Mouse (Mus musculus): ENCODE measurements around the gene Dnm3.

Dnm3 gene

GRCm38 (mm10) chr1:162074626-162075410 lies 403.0 kb downstream of the Dnm3 start:
- 71% methylated on average over 17 of the region's 17 CpGs for WGBS

- 77% methylated on average over 7 of the region's 7 CpGs for WGBS
These were observed 404.8 kb downstream of the Dnm3 start for GRCm38 (mm10) chr1:162072917-162073578.

DNA sequence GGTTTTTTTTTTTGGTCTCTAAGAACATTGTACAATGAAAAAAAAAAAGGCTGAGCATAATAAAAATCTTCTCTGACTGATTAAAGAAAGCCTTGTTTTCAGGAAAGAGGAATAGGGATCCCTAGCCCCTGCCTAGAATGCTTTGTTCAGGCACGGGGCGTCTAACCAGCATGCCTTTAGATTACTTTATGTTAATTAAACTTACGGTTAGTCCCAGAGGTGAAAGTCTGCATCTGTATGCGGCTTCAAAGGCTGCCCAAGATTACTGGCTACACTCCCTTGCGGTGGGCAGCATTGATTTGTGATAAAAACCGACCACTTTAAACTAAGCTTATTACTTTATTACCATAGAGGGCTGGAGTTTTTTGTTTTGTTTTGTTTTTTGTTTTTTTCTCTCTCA lies 424.2 kb downstream of the Dnm3 start:
- 49% methylated on average over 6 of the region's 6 CpGs for WGBS

DNA sequence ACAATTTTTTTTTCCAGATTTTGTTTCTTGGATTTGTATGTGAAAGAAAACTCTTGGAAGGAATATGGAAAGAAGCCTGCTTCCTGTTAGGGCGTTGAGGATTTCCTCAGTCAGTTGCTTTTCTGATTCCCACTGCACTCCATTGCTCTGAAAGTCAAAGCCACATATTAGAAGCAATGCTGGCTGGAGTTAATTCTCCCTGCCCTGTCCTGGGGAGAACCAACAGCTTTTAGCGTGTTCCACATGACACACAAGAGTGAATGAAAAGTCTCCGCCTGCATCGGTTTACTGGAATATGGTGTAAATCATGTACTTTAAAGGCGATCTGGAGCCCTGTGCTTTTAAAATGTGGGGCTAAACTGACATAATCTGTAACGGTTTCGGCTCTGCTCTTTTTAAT lies 424.6 kb downstream of the Dnm3 start:
- 44% methylated on average over 7 of the region's 7 CpGs for WGBS

DNA sequence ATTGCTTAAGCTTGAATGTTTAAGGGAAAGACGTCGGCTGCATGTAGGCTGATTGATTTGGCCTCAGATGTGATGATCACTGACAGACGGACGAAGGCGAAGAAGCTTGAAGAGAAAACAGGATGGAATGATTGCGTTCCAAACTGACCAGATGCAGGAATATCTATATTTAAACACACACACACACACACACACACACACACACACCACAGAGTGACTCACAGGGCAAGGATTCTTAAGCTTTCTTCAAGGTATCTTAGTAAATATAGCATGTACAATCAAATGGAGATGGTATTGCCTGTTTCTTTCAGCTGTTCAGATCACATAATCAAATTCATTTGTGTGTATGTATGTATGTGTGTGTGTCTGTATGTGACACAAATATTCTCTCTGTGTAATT lies 425.1 kb downstream of the Dnm3 start:
- WGBS, result 57% methylated on average over 6 of the region's 6 CpGs

GRCm38 (mm10) chr1:162052138-162052537 lies 425.7 kb downstream of the Dnm3 start:
- WGBS, result 71% methylated on average over 7 of the region's 7 CpGs

GRCm38 (mm10) chr1:162051710-162052109 lies 426.1 kb downstream of the Dnm3 start:
- WGBS, result 97% methylated on average over 4 of the region's 4 CpGs

DNA sequence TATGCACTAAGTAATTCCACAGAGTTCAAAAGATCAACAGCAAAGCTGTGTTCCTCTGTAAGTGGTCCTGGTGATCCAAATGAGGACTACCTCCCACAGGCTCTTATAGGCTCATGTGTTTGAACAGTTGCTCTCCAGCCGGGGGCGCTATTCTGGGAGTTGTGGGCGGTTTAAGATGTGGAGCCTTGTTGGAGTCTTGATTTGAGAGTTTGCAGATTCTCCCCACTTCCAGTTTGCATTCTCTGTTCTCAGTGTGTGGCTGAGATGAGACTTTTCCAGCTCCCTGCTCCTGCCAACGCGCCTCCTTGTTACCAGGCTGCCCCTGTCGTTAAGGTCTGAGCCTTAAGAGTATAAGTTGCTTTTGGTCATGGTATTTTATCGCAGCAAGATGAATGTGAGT lies 430.2 kb downstream of the Dnm3 start:
- WGBS, result 50% methylated on average over 7 of the region's 7 CpGs

DNA sequence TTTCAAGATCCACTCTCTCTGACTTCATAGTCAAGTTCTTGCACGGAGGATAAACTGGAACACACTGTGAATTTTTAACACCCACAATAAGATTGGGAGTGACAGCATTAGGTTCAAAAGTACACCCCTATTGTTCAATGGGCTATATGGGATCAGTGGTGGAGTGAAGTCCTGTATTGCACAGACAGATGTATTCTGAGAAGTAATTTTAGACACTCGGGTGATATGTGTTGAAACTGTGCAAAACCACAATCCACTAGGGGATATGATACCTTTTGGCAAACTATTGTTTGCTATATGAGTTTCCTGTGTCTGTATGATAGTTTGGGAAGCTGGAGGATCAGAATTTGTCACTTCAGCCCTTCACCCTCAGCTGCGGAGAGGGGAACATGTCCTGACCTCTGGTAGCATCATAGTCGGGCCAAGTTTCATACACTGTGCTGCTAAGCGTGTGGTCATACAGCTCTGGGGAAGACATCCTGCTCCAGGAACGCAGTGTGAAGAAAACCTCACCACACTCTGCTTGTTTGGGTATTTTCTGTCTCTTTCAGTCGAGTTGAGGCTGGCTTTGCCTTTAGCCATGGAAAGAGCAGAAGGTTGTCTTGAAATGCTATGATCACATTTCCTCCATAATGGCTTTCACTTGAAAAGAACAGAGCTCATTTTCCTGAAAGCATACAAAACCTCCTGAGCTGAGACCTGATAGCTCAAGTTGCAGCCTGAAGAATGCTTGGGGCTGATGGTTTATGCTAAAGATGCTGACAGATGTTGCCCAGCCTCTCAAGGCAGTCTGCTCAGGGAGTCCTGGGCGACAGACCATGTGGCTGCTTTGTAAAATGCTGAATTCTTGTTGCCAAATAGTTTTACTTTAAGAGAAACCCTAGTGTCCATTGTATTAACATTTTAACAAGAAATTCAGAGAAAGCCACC lies 433.8 kb downstream of the Dnm3 start:
- 82% methylated on average over 8 of the region's 8 CpGs for WGBS

DNA sequence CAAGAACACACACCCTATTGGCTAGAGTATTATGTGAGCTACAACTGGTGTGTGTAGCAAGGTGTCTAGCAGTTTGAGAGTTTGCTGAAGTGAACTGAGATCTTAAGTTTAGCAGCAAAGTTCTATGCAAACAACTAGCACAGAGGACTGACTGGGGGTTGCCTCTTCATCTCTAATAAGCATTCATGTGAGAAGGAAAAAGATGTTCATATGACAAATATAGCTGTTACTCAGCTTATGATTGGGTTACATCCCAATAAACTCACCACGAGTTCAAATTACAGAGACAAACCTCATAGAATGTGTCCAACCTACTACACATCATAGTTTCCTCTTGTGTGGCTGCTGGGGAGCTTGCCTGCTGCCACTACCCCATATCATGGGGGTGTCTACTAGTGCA lies 434.6 kb downstream of the Dnm3 start:
- WGBS, result 74% methylated on average over 1 of the region's 1 CpGs

DNA sequence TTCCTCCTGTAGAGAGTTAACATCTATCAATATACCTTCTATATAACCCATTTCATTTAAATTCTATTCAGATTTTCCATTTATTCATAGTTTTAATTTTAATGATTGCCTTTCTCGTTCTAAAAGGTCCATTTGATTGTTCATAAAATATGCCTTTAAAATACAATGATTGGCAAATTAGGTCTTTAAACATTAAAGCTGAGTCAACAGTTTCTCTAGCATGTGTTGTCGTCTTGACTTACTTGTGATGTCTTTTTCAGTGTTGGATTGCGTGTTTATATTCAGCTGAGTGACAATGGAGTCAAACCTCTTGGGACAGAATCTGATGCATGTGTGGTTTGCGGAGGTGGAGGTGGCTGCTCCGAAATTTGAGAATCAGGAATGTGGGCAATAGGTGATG lies 435.4 kb downstream of the Dnm3 start:
- 90% methylated on average over 5 of the region's 5 CpGs for WGBS

- WGBS, result 89% methylated on average over 6 of the region's 6 CpGs
These were observed 437.2 kb downstream of the Dnm3 start for GRCm38 (mm10) chr1:162040490-162041274.

DNA sequence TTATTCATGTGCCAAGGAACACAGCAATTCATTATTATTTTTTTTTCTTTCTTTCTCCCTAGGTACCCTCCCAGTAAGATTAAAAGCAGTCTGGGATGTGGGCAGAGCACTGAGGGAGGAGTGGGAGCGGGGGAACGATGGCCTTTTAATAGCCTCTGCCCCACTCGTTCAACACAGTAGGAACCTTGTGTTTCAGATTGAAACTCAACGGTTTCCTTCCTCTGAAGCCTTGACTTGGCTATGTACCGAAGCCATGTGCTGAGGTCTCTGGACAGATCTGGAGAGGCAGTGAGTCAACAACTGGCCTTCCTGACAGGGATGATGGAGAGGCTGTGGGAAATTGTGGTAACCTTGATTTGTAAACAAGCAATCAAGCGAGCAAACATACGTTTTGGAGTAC lies 438.0 kb downstream of the Dnm3 start:
- WGBS, result 48% methylated on average over 7 of the region's 7 CpGs

GRCm38 (mm10) chr1:162039011-162039595 lies 438.7 kb downstream of the Dnm3 start:
- 63% methylated on average over 9 of the region's 9 CpGs for WGBS

GRCm38 (mm10) chr1:162038431-162038830 lies 439.4 kb downstream of the Dnm3 start:
- 46% methylated on average over 5 of the region's 5 CpGs for WGBS

DNA sequence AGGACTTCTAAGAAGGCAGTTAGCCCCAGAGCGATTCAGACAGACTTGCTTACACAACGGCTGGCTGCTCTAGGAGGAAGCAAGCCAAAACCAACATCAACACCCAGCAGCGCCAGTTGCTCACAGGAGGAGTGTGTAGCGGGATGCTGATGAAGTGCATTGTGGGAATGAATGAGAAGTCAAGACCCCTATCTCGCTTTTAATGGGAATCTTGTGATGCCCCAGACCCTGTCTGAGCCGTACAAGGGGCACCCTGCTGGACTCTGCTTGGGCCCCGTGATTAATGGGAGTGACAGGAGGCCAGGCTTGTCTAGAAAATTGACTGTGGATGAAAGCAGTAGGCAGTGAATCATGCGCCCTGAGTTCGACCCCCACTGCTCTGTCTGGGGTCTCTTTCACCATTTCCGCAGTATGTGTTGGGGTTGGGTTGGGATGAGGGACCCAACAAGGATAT lies 439.8 kb downstream of the Dnm3 start:
- WGBS, result 40% methylated on average over 10 of the region's 10 CpGs

DNA sequence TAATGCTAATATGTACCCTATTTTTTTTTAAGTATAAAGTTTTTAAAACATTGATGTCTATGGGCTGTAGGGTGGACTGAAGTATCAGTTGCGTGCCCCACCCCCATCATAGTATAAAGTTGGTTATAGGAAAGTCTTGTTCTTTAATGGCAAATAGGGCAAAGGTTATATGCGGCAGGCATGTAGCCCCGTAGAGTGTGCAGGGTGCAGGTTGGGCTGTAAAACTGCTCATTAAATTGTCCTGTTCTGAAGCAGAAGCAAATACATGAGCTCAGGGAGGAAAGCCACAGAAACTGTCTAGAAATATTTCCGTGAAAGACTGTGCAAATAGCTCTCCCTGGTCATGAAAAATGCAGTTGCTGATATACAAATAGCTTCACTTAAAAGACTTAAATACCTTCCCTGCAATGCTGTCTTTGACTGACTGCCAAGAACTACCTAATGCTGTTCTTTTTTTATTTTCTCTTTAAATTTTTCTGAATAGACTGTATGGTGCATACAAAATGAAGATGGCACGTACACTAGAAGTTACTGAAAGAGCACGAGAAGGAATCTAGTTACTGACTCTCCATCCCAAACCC lies 440.6 kb downstream of the Dnm3 start:
- 46% methylated on average over 6 of the region's 6 CpGs for WGBS

DNA sequence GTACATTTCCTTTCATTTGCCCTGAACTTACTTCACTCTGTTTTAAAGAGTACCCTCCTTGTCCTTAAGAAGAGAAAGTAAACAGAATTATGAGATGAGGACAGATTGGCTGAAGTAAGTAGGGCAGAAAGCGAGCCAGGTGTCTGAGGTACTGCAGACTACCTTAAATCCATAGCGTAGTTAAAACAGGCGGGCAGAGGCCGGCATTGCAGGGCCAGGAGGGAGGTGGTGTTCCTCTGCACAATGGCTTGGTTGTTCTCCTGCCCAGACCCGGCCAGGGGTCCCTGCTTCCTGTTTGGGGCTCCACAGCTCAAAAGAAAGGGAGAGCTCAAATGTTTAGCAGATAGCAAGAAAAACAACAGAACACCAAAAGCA lies 441.4 kb downstream of the Dnm3 start:
- WGBS, result 43% methylated on average over 5 of the region's 5 CpGs

- 81% methylated on average over 6 of the region's 6 CpGs for WGBS
These were observed 441.9 kb downstream of the Dnm3 start for GRCm38 (mm10) chr1:162035800-162036460.

- WGBS, result 75% methylated on average over 8 of the region's 8 CpGs
These were observed 454.1 kb downstream of the Dnm3 start for GRCm38 (mm10) chr1:162023681-162024270.

All from cerebral cortex, adult 2 months (tissue).